ENCODE assay signal across 21 mouse cellular contexts in the genomic region with DNA sequence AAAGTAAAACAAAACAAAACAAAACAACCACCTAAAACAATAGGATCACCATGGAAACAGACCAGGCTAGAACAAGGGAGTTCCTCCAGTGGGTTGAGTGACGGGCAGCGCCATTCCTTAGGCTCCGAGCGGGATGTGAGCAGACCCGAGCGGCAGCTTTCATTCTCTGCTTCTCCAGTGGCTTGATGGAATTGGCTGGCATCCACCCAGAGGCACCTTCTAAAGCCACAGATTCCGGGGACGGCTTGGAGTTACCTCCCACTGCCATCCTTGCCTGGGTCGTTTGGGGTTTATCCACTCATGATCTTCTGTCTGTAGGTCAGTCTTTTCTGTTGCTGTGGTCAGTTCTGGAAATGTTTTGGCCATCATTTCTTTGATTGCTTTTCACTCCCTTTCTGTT. TPM values are rescaled to one million over a fixed set of nuclear protein-coding genes. Genes with fewer than 3 reads are reported as not detected.
DNase-seq lines count a peak whose midpoint lies in the region; ATAC-seq and TF ChIP-seq lines count a peak whose summit lies in the region.
"Had no signal": no experiment of that assay in that cellular context is flagged by ENCODE, and none has a peak within 500 bp of the region (broad histone marks: within the 10 kb centered on the region; RNA-seq: fewer than 3 reads in every experiment).

No protein-coding gene starts in this region.

- no peak for ATAC-seq in intestine, embryonic 16.5 days
- no peak for ATAC-seq in intestine, embryonic 15.5 days
- ATAC-seq: forebrain, embryonic 15.5 days had no signal

- no peak overlapping the region for H3K9ac ChIP-seq in intestine, embryonic 16.5 days (ENCODE audit: low read depth, low read length)
- no peak overlapping the region for H3K9ac ChIP-seq in intestine, embryonic 15.5 days
- H3K9ac ChIP-seq: embryonic facial prominence, embryonic 13.5 days; forebrain, embryonic 15.5 days; hindbrain, embryonic 15.5 days; neural tube, embryonic 12.5 days had no signal

- no peak for TF ChIP-seq POLR2A in small intestine, adult 2 months (IDR thresholded peaks at IDR 0.05; ENCODE audit: low read depth, low read length)

- TF ChIP-seq CTCF in left cerebral cortex, adult 2 months (IDR thresholded peaks at IDR 0.05): no peak
- TF ChIP-seq CTCF in small intestine, adult 2 months (IDR thresholded peaks at IDR 0.05; ENCODE audit: extremely low read depth, insufficient read length, insufficient replicate concordance, low read depth, low read length): no peak

- peak; percentile 93 for DNase-seq in heart, adult 11 months
- DNase-seq in heart, postnatal 25 days (ENCODE audit: low spot score): no peak
- no peak for DNase-seq in left cerebral cortex, adult 2 months (ENCODE audit: extremely low spot score in 1 of 2, low spot score in 2 of 2)
- no peak for DNase-seq in left cerebral cortex, adult 11 months (ENCODE audit: low spot score)
- DNase-seq in adrenal gland, postnatal 25 days: no peak
- DNase-seq: cerebellum, adult 2 months; gastrocnemius, postnatal 36 days; heart, postnatal 36 days; layer of hippocampus, adult 9-11 months; lung, adult 18-20 months; thymus, postnatal 36 days had no signal

- peaks cover 5% of the 10 kb centered on the region; the same call in 1 of the 2 replicates for H3K36me3 ChIP-seq in intestine, embryonic 16.5 days (ENCODE audit: control insufficient read depth, insufficient read depth, low read length)
- no peaks in the 10 kb centered on the region for H3K36me3 ChIP-seq in intestine, embryonic 15.5 days
- peaks cover 6% of the 10 kb centered on the region; the same call in 1 of the 2 replicates for H3K36me3 ChIP-seq in small intestine, adult 2 months (ENCODE audit: control insufficient read depth, insufficient read depth, low read length)
- H3K36me3 ChIP-seq: forebrain, embryonic 15.5 days; hindbrain, embryonic 15.5 days had no signal

- H3K27ac ChIP-seq in intestine, embryonic 16.5 days (ENCODE audit: low read length): 0 out of 2 replicates have a peak overlapping the region, but pooled peaks have one; percentile 16
- no peak overlapping the region for H3K27ac ChIP-seq in intestine, embryonic 15.5 days
- H3K27ac ChIP-seq in left cerebral cortex, adult 2 months: peak overlapping the region; percentile 61; the same call in 1 of the 2 replicates
- peak overlapping the region; percentile 85 for H3K27ac ChIP-seq in small intestine, adult 2 months (ENCODE audit: insufficient read depth, low read depth, low read length)
- H3K27ac ChIP-seq: embryonic facial prominence, embryonic 13.5 days; forebrain, embryonic 15.5 days; hindbrain, embryonic 15.5 days; kidney, postnatal 0 days; neural tube, embryonic 12.5 days had no signal

- intact Hi-C loops in heart, postnatal 25 days (cut with DNase I): no loop called here
- intact Hi-C loops in left cerebral cortex, adult 2 months (cut with DNase I): no loop called here

- WGBS in intestine, embryonic 16.5 days: 86% methylated on average over 9 of the region's 9 CpGs
- 92% methylated on average over 9 of the region's 9 CpGs for WGBS in intestine, embryonic 15.5 days
- 34% methylated on average over 9 of the region's 9 CpGs for WGBS in small intestine, adult 2 months

- H3K4me3 ChIP-seq in intestine, embryonic 16.5 days (ENCODE audit: low read length): no peak overlapping the region
- H3K4me3 ChIP-seq in intestine, embryonic 15.5 days (replicated peaks): no peak overlapping the region
- no peak overlapping the region for H3K4me3 ChIP-seq in left cerebral cortex, adult 2 months
- H3K4me3 ChIP-seq in small intestine, adult 2 months (ENCODE audit: low read depth, low read length): peak overlapping the region; percentile 36
- H3K4me3 ChIP-seq: embryonic facial prominence, embryonic 13.5 days; forebrain, embryonic 15.5 days; hindbrain, embryonic 15.5 days; megakaryocyte, embryonic 14.5 days; neural tube, embryonic 12.5 days had no signal

- no peaks in the 10 kb centered on the region for H3K9me3 ChIP-seq in intestine, embryonic 16.5 days (ENCODE audit: control insufficient read depth, low read length)
- H3K9me3 ChIP-seq in intestine, embryonic 15.5 days: no peaks in the 10 kb centered on the region
- H3K9me3 ChIP-seq: embryonic facial prominence, embryonic 13.5 days; forebrain, embryonic 15.5 days; hindbrain, embryonic 15.5 days; megakaryocyte, embryonic 14.5 days; neural tube, embryonic 12.5 days had no signal

- H3K4me1 ChIP-seq in intestine, embryonic 16.5 days (ENCODE audit: control insufficient read depth, insufficient read depth, low read length): peaks cover 54% of the 10 kb centered on the region
- H3K4me1 ChIP-seq in intestine, embryonic 15.5 days (replicated peaks): peaks cover 41% of the 10 kb centered on the region
- H3K4me1 ChIP-seq in small intestine, adult 2 months (ENCODE audit: control insufficient read depth, insufficient read depth, insufficient read length, low read length): peaks cover 54% of the 10 kb centered on the region

- H3K4me2 ChIP-seq in intestine, embryonic 16.5 days (ENCODE audit: low read depth, low read length): no peak overlapping the region
- H3K4me2 ChIP-seq in intestine, embryonic 15.5 days (replicated peaks): no peak overlapping the region
- H3K4me2 ChIP-seq: embryonic facial prominence, embryonic 13.5 days; forebrain, embryonic 15.5 days; hindbrain, embryonic 15.5 days; liver, embryonic 11.5 days; neural tube, embryonic 12.5 days had no signal

- no peaks in the 10 kb centered on the region for H3K27me3 ChIP-seq in intestine, embryonic 16.5 days (replicated peaks; ENCODE audit: control insufficient read depth, insufficient read depth, low read length)
- H3K27me3 ChIP-seq in intestine, embryonic 15.5 days (replicated peaks): no peaks in the 10 kb centered on the region
- H3K27me3 ChIP-seq in small intestine, adult 2 months (ENCODE audit: control insufficient read depth, insufficient read depth, low read length): no peaks in the 10 kb centered on the region
- H3K27me3 ChIP-seq: embryonic facial prominence, embryonic 13.5 days; forebrain, embryonic 15.5 days; hindbrain, embryonic 15.5 days; megakaryocyte, embryonic 14.5 days; neural tube, embryonic 12.5 days had no signal

RNA-seq across cellular contexts. Expression of a gene that starts 19.6 kb away (rescaled TPM):
- total RNA-seq in heart, postnatal 25 days (2021): 10 to 100 TPM; 16.2 TPM
- 1.9 and 2.0 TPM in 2 replicates for polyA plus RNA-seq in intestine, embryonic 16.5 days (2015; fragmentation: Nextera tagmentation; extraction: Ambion mirVana)
- polyA plus RNA-seq in intestine, embryonic 15.5 days (2015; fragmentation: Nextera tagmentation; extraction: Ambion mirVana): 4.3 and 5.3 TPM in 2 replicates
- 10 to 100 TPM; 40.4 to 46.1 TPM for total RNA-seq in left cerebral cortex, adult 2 months (2021)
- 11.2 and 58.0 TPM in 2 replicates for polyA plus RNA-seq in small intestine, adult 2 months (2012; rRNA removed)
- 24.2 and 27.3 TPM in 2 replicates for total RNA-seq in adrenal gland, postnatal 25 days (2021)

RNA-seq across cellular contexts. Expression of a gene that starts 42.8 kb away (rescaled TPM):
- 1 to 10 TPM; 5.5 to 6.2 TPM for total RNA-seq in heart, postnatal 25 days (2021)
- 17.3 and 21.6 TPM in 2 replicates for polyA plus RNA-seq in intestine, embryonic 16.5 days (2015; fragmentation: Nextera tagmentation; extraction: Ambion mirVana)
- 12.0 and 13.6 TPM in 2 replicates for polyA plus RNA-seq in intestine, embryonic 15.5 days (2015; fragmentation: Nextera tagmentation; extraction: Ambion mirVana)
- 10 to 100 TPM; 22.2 to 22.6 TPM for total RNA-seq in left cerebral cortex, adult 2 months (2021)
- 15.0 and 37.6 TPM in 2 replicates for polyA plus RNA-seq in small intestine, adult 2 months (2012; rRNA removed)
- 17.7 and 28.4 TPM in 2 replicates for total RNA-seq in adrenal gland, postnatal 25 days (2021)
